Mouse (Mus musculus) stomach, embryonic 15.5 days (tissue): ENCODE results near the gene 4930432K21Rik. TPM values are rescaled to one million over a fixed set of nuclear protein-coding genes. Genes with fewer than 3 reads are reported as not detected.

Experiments used
- ATAC-seq: fragments of 200-750 bp; cut with Nextera tagmentation; 2 replicates; pipeline ENCODE4 v1.8.0; 2017; ENCODE audit warnings: low read depth, moderate number of reproducible peaks, moderate TSS enrichment; ENCODE audit not compliant: insufficient read depth, low FRiP score
- H3K27ac ChIP-seq: fragments of 300-500 bp; sonication (generic); 2 replicates; pipeline ENCODE4 v1.5.1; 2015; ENCODE audit warnings: mild to moderate bottlenecking, inconsistent platforms
- H3K27me3 ChIP-seq: fragments of 300-500 bp; sonication (generic); replicated peaks from 2 replicates; pipeline ENCODE4 v1.6.1; 2015; ENCODE audit warnings: inconsistent platforms
- H3K36me3 ChIP-seq: fragments of 300-500 bp; sonication (generic); 2 replicates; pipeline ENCODE4 v1.6.1; 2015; ENCODE audit warnings: inconsistent platforms
- H3K4me1 ChIP-seq: fragments of 300-500 bp; sonication (generic); 2 replicates; pipeline ENCODE4 v1.6.1; 2015; ENCODE audit warnings: inconsistent platforms
- H3K4me2 ChIP-seq: fragments of 300-500 bp; sonication (generic); 2 replicates; pipeline ENCODE4 v1.6.1; 2015; ENCODE audit warnings: mild to moderate bottlenecking, inconsistent platforms
- H3K4me3 ChIP-seq: fragments of 300-500 bp; sonication (generic); replicated peaks from 2 replicates; pipeline ENCODE4 v1.5.1; 2015; ENCODE audit warnings: inconsistent platforms
- H3K9ac ChIP-seq: fragments of 300-500 bp; sonication (generic); 2 replicates; pipeline ENCODE4 v1.6.1; 2015; ENCODE audit warnings: inconsistent platforms
- H3K9me3 ChIP-seq: fragments of 300-500 bp; sonication (generic); 2 replicates; pipeline ENCODE4 v1.6.1; 2016; ENCODE audit warnings: inconsistent platforms
- WGBS: fragments of 180-500 bp; shearing (Covaris S2); methylation state at CpG from one replicate; pipeline ENCODE4 v1.1.7; 2015; 5-methylcytosine and 5-hydroxymethylcytosine counted together
- polyA plus RNA-seq: library from polyadenylated mRNA; unstranded; fragments of >200 nt; fragmentation: Nextera tagmentation; extraction: Ambion mirVana; gene quantifications from 2 replicates; pipeline ENCODE4 v1.2.1, GENCODE M21; 2015

The 4930432K21Rik gene
- polyA plus RNA-seq, 1 experiment from 2014 or later, result 0.91 TPM

DNA sequence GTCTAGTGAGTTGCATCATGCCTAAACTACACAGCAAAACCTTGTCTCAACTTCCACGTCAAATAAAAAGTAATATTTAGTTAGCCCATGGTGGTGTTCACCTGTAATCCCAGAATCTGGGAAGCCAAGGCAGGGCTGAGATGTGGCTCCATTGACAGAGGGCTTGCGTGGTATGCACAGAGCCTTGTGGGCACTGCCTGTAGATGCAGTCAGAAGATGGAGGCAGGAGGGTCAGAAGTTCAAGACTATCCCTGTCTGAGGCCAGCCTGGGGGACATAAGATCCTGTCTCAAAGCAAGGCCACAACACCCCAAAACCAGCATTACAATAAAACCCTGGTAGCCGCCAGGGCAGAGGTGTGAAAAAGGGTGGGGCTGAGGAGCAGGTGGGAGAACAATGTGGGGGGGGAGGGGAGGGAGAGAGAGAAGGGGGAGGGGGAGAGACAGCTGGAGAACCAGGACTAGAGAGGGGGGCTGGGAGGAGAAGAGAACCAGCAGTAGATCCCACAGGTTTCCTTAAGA lies 46.5 kb downstream of the 4930432K21Rik start:
- no peak overlapping the region for H3K4me3 ChIP-seq
- WGBS, result 72% methylated on average over 3 of the region's 3 CpGs
- no peak overlapping the region for H3K9ac ChIP-seq
- no peaks in the 10 kb centered on the region for H3K9me3 ChIP-seq
- H3K4me1 ChIP-seq, result peaks cover 34% of the 10 kb centered on the region
- no peaks in the 10 kb centered on the region for H3K36me3 ChIP-seq
- ATAC-seq, result no peak
- no peak overlapping the region for H3K4me2 ChIP-seq
- H3K27ac ChIP-seq, result no peak overlapping the region
- no peaks in the 10 kb centered on the region for H3K27me3 ChIP-seq

DNA sequence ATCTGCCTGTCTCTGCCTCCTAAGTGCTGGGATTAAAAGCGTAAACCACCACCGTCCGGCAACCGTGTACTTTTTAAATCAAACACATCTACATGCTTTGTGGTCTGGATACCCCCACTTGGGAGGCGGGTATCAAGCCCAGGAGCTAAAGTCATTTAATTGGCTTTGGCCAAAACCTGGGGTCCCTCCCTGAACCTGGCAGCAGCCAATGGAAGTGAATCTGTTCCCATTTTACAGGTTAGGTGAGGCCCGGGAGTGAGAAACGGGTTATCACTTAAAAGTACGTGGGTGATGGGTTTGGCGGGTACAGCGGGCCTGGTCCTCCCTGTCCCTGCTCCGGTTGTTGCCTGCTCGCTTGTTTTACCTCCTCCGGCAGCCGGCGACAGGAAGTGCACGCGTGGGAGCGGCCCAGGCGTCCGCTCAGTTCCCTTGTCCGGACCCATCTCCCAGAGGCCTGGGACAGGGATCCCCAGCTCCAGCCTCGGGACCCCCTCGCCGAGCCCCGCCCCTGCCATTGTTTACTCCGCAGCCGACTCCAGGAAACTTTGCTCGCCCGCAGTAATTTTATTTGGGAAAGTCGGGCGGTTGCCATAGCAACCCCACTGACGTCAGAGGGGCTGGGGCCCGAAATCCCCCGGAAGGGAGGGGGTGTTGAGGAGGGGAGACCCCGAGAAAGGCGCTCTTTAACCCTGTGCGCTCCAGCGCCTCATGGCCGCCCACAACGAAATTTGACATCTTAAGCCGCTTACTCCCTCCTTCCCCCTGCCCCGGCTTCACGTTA lies 49.5 kb downstream of the 4930432K21Rik start:
- peak; percentile 21 for ATAC-seq
- peaks cover 43% of the 10 kb centered on the region for H3K4me1 ChIP-seq

DNA sequence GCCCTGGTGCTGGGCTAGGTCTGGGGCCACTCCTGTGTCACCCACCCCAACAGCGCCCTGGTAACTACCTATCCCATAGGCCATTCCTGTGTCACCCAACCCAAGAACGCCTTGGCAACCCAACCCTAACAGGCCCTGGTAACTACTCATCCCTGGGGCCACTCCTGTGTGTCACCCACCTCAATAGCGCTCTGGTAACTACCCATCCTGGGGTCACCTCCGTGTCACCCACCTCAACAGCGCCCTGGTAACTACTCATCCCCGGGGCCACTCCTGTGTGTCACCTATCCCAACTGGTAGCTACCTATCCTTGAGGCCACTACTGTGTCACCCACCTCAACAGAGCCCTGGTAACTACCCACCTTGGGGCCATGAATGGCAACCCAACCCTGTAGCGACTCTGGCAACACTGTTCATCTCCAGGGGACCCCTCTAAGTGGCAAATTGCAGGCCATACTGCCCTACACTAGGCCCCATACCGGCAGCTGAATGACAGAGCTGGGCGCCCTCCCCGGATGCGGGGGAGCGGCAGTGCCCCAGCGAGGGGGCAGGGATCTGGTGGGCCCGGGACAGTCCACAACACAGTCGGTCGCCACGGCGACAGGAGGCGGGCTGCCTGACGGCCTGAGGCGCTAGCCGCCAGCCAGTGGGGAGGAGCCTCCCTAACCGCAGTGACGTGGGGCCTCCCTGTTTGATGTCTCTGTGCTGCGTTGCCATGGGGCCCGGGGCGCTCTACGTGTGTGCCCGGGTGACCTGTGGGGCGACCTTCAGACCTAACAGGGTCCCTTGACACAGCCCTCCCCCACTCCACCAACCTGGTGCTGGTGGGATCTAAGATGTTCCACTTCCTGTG lies 50.3 kb downstream of the 4930432K21Rik start:
- Histone ChIP-seq H3K27ac (peak overlapping the region; percentile 97), H3K9me3 (no peaks in the 10 kb centered on the region), H3K27me3 (no peaks in the 10 kb centered on the region), H3K4me2 (peak overlapping the region; percentile 72), H3K4me3 (peak overlapping the region; percentile 48), H3K36me3 (no peaks in the 10 kb centered on the region), H3K4me1 (peaks cover 44% of the 10 kb centered on the region), H3K9ac (peak overlapping the region; percentile 25)
- ATAC-seq, result peak; percentile 77
- WGBS, result 2% methylated on average over 30 of the region's 30 CpGs

More for the DNA sequence above, 49.5 kb downstream of the 4930432K21Rik start:
- WGBS, result 1% methylated on average over 43 of the region's 43 CpGs
- H3K9ac ChIP-seq, result peak overlapping the region; percentile 50; the same call in 1 of the 2 replicates
- H3K4me3 ChIP-seq, result peak overlapping the region; percentile 48
- H3K9me3 ChIP-seq, result no peaks in the 10 kb centered on the region
- peak overlapping the region; percentile 72 for H3K4me2 ChIP-seq
- no peaks in the 10 kb centered on the region for H3K27me3 ChIP-seq
- no peaks in the 10 kb centered on the region for H3K36me3 ChIP-seq
- H3K27ac ChIP-seq, result peak overlapping the region; percentile 97

DNA sequence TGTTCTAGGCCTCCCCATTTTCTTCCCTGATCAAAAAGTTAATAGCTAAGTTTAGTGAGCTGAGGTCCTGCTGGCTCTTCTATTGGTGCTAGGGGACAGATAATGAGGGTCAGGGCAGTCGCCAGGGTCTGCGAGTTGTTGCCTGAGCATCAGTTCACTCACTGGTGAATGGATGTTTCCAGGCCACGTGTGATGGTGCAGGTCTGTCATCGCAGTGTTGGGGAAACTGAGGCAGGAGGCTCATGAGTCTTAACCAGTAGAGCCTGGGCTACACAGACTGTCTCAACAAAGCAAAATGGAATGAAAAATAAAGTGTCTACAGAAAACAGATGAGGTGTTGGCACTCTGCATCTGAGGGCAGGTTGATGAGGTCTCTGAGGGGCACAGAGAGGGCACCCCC lies 51.0 kb downstream of the 4930432K21Rik start:
- Histone ChIP-seq H3K27ac (peak overlapping the region; percentile 97), H3K36me3 (no peaks in the 10 kb centered on the region), H3K4me2 (peak overlapping the region; percentile 72), H3K27me3 (no peaks in the 10 kb centered on the region), H3K9ac (no peak overlapping the region), H3K4me3 (no peak overlapping the region), H3K4me1 (peaks cover 45% of the 10 kb centered on the region), H3K9me3 (no peaks in the 10 kb centered on the region)
- WGBS, result 29% methylated on average over 4 of the region's 4 CpGs
- ATAC-seq, result no peak

DNA sequence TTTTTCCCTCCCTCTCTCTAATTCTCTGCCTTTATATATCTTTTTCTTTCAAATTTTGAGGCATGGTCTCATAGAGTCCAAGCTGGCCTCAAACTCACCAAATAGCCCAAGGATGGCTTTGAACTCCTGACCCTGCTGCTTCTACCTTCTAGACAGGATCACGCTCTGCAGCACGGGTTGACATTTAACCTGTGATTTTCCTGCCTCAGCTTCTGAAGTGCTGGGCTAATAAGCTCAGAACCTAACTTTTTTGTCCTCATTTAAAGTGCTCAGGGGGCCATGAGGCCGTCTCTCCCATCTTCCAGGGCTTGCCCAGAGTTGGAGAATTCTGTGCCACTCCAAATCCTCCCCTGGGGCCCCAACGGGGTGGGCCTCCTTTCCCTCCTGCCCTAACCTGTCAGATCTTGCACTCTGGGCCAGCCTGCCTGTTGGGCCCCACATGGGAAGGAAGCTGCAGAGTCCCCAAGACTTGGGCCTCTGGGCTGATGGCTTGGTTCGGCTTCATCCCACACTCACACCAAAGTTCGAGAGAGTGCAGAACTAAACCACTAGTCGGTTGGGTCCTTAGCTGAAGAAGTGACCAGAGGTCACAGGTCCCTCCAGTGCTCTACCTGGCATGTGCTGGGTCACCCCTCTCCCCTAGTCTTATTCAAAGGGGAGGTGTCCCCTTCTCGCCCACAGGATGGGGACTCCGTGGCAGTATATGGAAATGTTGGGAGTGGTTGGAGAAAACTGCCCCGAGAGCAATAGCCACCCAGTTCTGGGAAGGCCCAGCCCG lies 51.7 kb downstream of the 4930432K21Rik start:
- no peaks in the 10 kb centered on the region for H3K36me3 ChIP-seq
- ATAC-seq, result no peak
- H3K9ac ChIP-seq, result no peak overlapping the region; the same call in 1 of the 2 replicates
- H3K27me3 ChIP-seq, result no peaks in the 10 kb centered on the region
- peak overlapping the region; percentile 97 for H3K27ac ChIP-seq
- H3K4me3 ChIP-seq, result no peak overlapping the region
- no peaks in the 10 kb centered on the region for H3K9me3 ChIP-seq
- peaks cover 50% of the 10 kb centered on the region for H3K4me1 ChIP-seq
- H3K4me2 ChIP-seq, result peak overlapping the region; percentile 91
- 40% methylated on average over 11 of the region's 11 CpGs for WGBS

DNA sequence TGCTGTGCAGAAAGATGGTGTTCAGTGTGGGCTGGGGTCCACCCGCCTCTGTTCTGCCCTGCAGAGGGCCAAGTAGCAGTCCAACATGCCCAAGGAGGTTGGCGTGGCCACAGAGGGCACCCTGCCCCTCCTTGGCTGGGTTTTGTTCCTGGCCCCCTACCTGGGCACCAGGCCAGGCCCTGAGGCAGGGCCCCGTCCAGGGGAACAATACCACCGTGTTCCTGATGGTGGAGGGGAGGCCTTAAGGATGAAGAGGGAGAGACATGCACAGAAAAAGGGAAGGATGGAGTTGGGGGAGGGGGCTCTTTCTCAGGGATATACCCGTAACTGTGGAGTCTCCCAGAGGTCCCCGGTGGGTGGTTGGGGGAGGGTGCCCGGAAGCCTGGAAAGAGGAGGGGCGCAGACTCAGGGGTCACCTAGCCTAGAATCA lies 52.3 kb downstream of the 4930432K21Rik start:
- 0 out of 2 replicates have a peak, but pooled peaks cover 5% of the 10 kb centered on the region for H3K36me3 ChIP-seq
- peak overlapping the region; percentile 91 for H3K4me2 ChIP-seq
- 22% methylated on average over 8 of the region's 8 CpGs for WGBS
- no peaks in the 10 kb centered on the region for H3K9me3 ChIP-seq
- no peak for ATAC-seq
- H3K27ac ChIP-seq, result peak overlapping the region; percentile 97
- peaks cover 50% of the 10 kb centered on the region for H3K4me1 ChIP-seq
- H3K27me3 ChIP-seq, result no peaks in the 10 kb centered on the region
- peak overlapping the region; percentile 76 for H3K4me3 ChIP-seq
- peak overlapping the region; percentile 22; the same call in 1 of the 2 replicates for H3K9ac ChIP-seq

DNA sequence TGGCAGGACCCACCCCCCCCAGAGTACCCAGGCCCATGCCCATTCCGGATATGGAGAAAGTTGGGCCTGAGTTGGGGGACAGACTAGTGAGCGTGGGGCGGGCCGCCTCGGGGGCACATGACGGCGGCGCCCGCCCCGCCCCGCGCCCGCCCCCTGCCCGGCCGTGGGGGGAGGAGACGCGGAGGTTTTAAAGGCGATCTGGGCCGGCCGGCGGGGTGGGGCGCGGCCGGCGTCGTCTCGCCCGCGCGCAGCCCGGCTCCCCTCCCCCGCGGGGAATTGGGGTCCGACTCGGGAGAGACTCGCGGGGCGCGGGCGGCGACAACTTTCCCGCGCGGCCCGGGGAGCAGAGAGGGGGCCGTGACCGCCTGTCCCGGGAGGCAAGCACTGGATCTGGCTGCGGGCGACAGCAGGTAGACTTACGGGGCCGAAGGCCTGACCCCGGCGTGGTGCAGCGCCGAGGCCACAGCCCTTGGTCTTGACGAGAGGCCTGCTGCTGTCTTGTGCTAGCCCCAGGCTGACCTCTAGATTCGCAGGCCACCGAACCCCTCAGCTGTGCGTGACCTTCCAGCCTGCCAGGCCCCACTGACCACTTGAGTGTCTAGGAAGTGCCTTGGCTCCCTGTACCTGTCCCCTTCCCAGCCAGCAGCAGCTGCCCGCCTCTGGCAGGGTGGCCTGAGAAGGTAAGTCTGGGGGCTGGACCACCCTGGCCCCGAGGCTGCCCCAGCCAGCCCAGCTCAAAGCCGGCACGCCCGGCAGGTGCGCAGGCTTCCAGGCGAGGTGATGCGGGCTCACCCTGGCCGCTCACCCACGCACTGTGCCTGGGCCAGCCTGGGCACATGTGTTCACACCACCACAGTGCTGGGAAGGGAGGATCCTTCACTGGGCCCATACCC lies 53.1 kb downstream of the 4930432K21Rik start:
- peak; percentile 20 for ATAC-seq
- WGBS, result 4% methylated on average over 56 of the region's 70 CpGs
- Histone ChIP-seq H3K9me3 (no peaks in the 10 kb centered on the region), H3K4me1 (peaks cover 50% of the 10 kb centered on the region), H3K27me3 (no peaks in the 10 kb centered on the region), H3K4me3 (peak overlapping the region; percentile 76), H3K9ac (peak overlapping the region; percentile 69), H3K27ac (peak overlapping the region; percentile 97), H3K36me3 (0 out of 2 replicates have a peak, but pooled peaks cover 8% of the 10 kb centered on the region), H3K4me2 (peak overlapping the region; percentile 91)

DNA sequence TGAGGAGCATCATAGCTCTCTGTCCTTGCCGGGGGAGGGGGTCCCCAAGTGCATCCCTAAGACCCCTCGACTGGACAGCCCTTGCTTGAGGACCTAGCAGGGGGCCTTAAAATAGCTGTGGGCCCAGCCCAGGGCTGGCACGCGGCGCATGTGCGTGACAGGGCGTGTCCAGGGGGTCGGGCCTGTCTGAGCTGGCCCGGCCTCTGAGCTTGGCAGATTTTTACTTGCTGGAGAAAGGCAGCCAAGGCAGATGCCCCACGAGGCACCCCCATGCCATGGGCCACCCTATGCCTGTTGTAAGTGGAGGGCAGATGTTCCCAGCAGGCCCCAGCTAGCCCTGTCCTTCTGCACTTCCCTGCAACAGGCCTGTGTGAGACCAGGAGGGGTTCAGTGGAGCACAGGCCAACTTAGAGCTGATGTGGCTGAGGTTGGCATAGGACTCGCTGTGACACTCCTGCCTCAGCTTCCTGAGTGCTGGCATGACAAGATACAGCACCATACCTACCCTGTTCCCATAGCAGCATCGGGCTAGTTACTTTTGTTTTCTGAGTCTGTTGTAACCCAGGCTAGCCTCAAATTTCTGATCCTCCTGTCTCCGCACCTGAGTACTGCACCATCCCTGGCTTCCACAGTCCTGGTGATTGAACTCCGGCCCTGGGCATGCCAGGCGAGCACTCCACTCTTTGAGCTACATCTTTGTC lies 53.9 kb downstream of the 4930432K21Rik start:
- H3K4me1 ChIP-seq, result peaks cover 50% of the 10 kb centered on the region
- peak overlapping the region; percentile 69 for H3K9ac ChIP-seq
- H3K4me3 ChIP-seq, result peak overlapping the region; percentile 76
- no peaks in the 10 kb centered on the region for H3K27me3 ChIP-seq
- H3K27ac ChIP-seq, result peak overlapping the region; percentile 97
- no peak for ATAC-seq
- no peaks in the 10 kb centered on the region for H3K9me3 ChIP-seq
- 33% methylated on average over 15 of the region's 15 CpGs for WGBS
- peaks cover 10% of the 10 kb centered on the region for H3K36me3 ChIP-seq
- H3K4me2 ChIP-seq, result peak overlapping the region; percentile 91

DNA sequence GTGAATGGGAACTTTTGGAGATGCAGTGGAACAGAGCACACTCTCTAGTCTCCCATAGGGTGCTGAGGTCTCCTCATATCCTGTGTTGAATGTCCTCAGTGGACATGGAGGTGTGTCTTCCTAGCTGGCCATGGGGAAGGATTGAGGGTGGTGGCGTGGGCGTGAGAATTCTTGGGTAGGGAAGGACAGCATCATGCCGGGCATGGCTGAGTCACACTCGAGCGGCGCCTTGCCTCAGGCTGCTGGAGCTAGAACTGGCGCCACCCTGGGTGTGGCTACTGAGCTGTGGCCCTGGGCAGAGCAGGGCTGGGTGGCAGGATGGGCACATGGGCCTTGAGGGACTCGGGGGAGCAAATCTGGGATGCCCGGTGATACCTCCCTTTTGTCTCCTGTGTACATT lies 54.6 kb downstream of the 4930432K21Rik start:
- 68% methylated on average over 9 of the region's 9 CpGs for WGBS
- H3K27ac ChIP-seq, result peak overlapping the region; percentile 97
- no peak for ATAC-seq
- peaks cover 16% of the 10 kb centered on the region for H3K36me3 ChIP-seq
- peak overlapping the region; percentile 76 for H3K4me3 ChIP-seq
- peak overlapping the region; percentile 91 for H3K4me2 ChIP-seq
- H3K9ac ChIP-seq, result no peak overlapping the region
- H3K27me3 ChIP-seq, result no peaks in the 10 kb centered on the region
- no peaks in the 10 kb centered on the region for H3K9me3 ChIP-seq
- H3K4me1 ChIP-seq, result peaks cover 53% of the 10 kb centered on the region
